Mouse (Mus musculus) stomach, postnatal 0 days (tissue): Measurements from ENCODE around the gene Zbtb46.

Experiments
- CTCF ChIP-seq: IDR thresholded peaks from 2 replicates; pipeline ENCODE4 v1.5.1; 2016; ENCODE audit warnings: antibody characterized with exemption, low read depth, mild to moderate bottlenecking, moderate library complexity
- EP300 ChIP-seq: optimal IDR thresholded peaks from 2 replicates; pipeline ENCODE3; 2016; ENCODE audit warnings: antibody characterized with exemption

- no peak for TF ChIP-seq CTCF
- TF ChIP-seq EP300 = no peak
Measured at GRCm38 (mm10) chr2:181340426-181340825, 118.8 kb downstream of the Zbtb46 start.
